Mouse (Mus musculus) embryo, embryonic 10 days (tissue): Measurements from ENCODE around the gene Lrch4.

Experiments
- DNase-seq: peaks from one replicate; pipeline ENCODE4 v3.0.0-alpha.2; 2015; ENCODE audit warnings: low spot score

The Lrch4 gene

DNA sequence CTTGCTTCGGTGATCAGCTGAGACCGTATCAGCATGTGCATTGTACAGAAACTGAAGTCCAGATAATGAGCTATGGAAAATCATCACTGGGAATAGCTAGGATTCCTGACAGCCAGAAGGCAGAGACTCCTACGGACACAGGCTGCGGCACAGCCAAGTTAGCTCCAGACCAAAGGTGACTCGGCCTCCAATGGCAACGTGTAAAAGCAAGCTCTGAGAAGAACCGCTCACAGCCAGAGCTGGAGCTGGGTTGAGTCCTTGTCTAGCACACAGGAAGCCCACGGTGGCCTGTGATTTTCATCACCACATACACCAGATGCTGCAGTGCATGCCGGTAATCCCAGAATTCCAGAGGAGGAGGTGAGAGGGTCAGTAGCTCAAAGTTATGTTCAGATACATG lies 61.6 kb downstream of the Lrch4 start:
- DNase-seq, result no peak
